Mouse (Mus musculus) heart, postnatal 0 days (tissue): Measurements from ENCODE around the gene Gm973. TPM values are rescaled to one million over a fixed set of nuclear protein-coding genes. Genes with fewer than 3 reads are reported as not detected.
"Not testable (repeated sequence)": the region's sequence is repeated elsewhere in the genome, so short reads cannot be mapped to it uniquely, and the experiment has no call there.

Source experiments
- ATAC-seq: fragments of 200-750 bp; cut with Nextera tagmentation; 2 replicates; pipeline ENCODE4 v1.8.0; 2017; ENCODE audit warnings: low read depth, moderate number of reproducible peaks, moderate library complexity; ENCODE audit not compliant: insufficient read depth
- DNase-seq: peaks from one replicate; pipeline ENCODE4 v3.0.0-alpha.2; 2016; ENCODE audit warnings: low spot score
- H3K27ac ChIP-seq: fragments of 300-500 bp; sonication (generic); 2 replicates; pipeline ENCODE4 v1.5.1; 2014; ENCODE audit warnings: low read depth, mild to moderate bottlenecking
- H3K27me3 ChIP-seq: fragments of 300-500 bp; sonication (generic); 2 replicates; pipeline ENCODE4 v1.6.1; 2014; ENCODE audit warnings: low read length, mixed read lengths; ENCODE audit not compliant: control insufficient read depth, insufficient read depth
- H3K36me3 ChIP-seq: fragments of 300-500 bp; sonication (generic); replicated peaks from 2 replicates; pipeline ENCODE4 v1.6.1; 2014; ENCODE audit warnings: low read length, mixed read lengths; ENCODE audit not compliant: control insufficient read depth, insufficient read depth
- H3K4me1 ChIP-seq: fragments of 300-500 bp; sonication (generic); 2 replicates; pipeline ENCODE4 v1.6.1; 2014; ENCODE audit warnings: antibody characterized with exemption; ENCODE audit not compliant: control insufficient read depth, insufficient read depth
- H3K4me2 ChIP-seq: fragments of 300-500 bp; sonication (generic); 2 replicates; pipeline ENCODE4 v1.6.1; 2014; ENCODE audit warnings: low read depth, mild to moderate bottlenecking, low read length, moderate library complexity
- H3K4me3 ChIP-seq: fragments of 300-500 bp; sonication (generic); 2 replicates; pipeline ENCODE4 v1.5.1; 2014; ENCODE audit warnings: low read depth, low read length
- H3K9ac ChIP-seq: fragments of 300-500 bp; sonication (generic); replicated peaks from 2 replicates; pipeline ENCODE4 v1.6.1; 2014; ENCODE audit warnings: low read depth, low read length, mixed read lengths
- H3K9me3 ChIP-seq: fragments of 300-500 bp; sonication (generic); replicated peaks from 2 replicates; pipeline ENCODE4 v1.6.1; 2016; ENCODE audit warnings: low read length; ENCODE audit not compliant: control insufficient read depth
- CTCF ChIP-seq: IDR thresholded peaks from 2 replicates; pipeline ENCODE4 v1.5.1; 2016; ENCODE audit warnings: antibody characterized with exemption, control low read depth, low read depth
- EP300 ChIP-seq: IDR thresholded peaks from 2 replicates; pipeline ENCODE4 v1.6.1; 2016; ENCODE audit warnings: antibody characterized with exemption, low read depth
- WGBS: fragments of 180-500 bp; shearing (Covaris S2); extraction: QIAGEN DNeasy Blood & Tissue Kit; methylation state at CpG from one replicate; pipeline ENCODE4 v1.1.7; 2014; 5-methylcytosine and 5-hydroxymethylcytosine counted together
- polyA plus RNA-seq: library from polyadenylated mRNA; unstranded; fragments of >200 nt; fragmentation: Nextera tagmentation; extraction: Ambion mirVana; gene quantifications from 2 replicates; pipeline ENCODE4 v1.2.1, GENCODE M21; 2015
- total RNA-seq: library from RNA; depleted of rRNA; stranded (reverse); fragments of >200 nt; gene quantifications from 2 replicates; pipeline ENCODE4 v1.2.3, GENCODE M21; 2014; ENCODE audit warnings: low replicate concordance

Gm973 gene
- total and polyA plus RNA-seq, 2 experiments from 2014 or later: 0.14 TPM; not detected in 1

GRCm38 (mm10) chr1:59636349-59636748 is 120.3 kb downstream of the Gm973 start:
- no peak overlapping the region for H3K27ac ChIP-seq
- no peak overlapping the region for H3K4me3 ChIP-seq
- DNase-seq (no peak), ATAC-seq (no peak)
- H3K36me3 ChIP-seq: peaks cover 3% of the 10 kb centered on the region; the same call in 1 of the 2 replicates
- no peaks in the 10 kb centered on the region for H3K4me1 ChIP-seq
- no peaks in the 10 kb centered on the region for H3K9me3 ChIP-seq
- no peaks in the 10 kb centered on the region for H3K27me3 ChIP-seq
- WGBS: 71% methylated on average over 1 of the region's 1 CpGs
- no peak overlapping the region for H3K4me2 ChIP-seq
- no peak for TF ChIP-seq EP300
- TF ChIP-seq CTCF: no peak
- no peak overlapping the region for H3K9ac ChIP-seq

- DNase-seq (no peak), ATAC-seq (no peak)
- H3K9me3 ChIP-seq: no peaks in the 10 kb centered on the region
- H3K4me1 ChIP-seq: no peaks in the 10 kb centered on the region
- no peak overlapping the region for H3K4me3 ChIP-seq
- TF ChIP-seq CTCF (no peak), EP300 (no peak)
- no peak overlapping the region for H3K9ac ChIP-seq
- peaks cover 17% of the 10 kb centered on the region for H3K36me3 ChIP-seq
- no peaks in the 10 kb centered on the region for H3K27me3 ChIP-seq
- H3K4me2 ChIP-seq: no peak overlapping the region
- H3K27ac ChIP-seq: no peak overlapping the region
- 77% methylated on average over 3 of the region's 3 CpGs for WGBS
Measured at GRCm38 (mm10) chr1:59638371-59638770, 122.3 kb downstream of the Gm973 start.

GRCm38 (mm10) chr1:59642488-59642887 is 126.4 kb downstream of the Gm973 start:
- no peak overlapping the region for H3K4me2 ChIP-seq
- no peak overlapping the region for H3K9ac ChIP-seq
- H3K9me3 ChIP-seq: no peaks in the 10 kb centered on the region
- ATAC-seq (no peak), DNase-seq (no peak)
- no peaks in the 10 kb centered on the region for H3K4me1 ChIP-seq
- H3K36me3 ChIP-seq: peaks cover 27% of the 10 kb centered on the region
- no peaks in the 10 kb centered on the region for H3K27me3 ChIP-seq
- 44% methylated on average over 1 of the region's 1 CpGs for WGBS
- H3K4me3 ChIP-seq: no peak overlapping the region
- no peak for TF ChIP-seq EP300
- TF ChIP-seq CTCF: no peak
- no peak overlapping the region for H3K27ac ChIP-seq

GRCm38 (mm10) chr1:59646502-59646901 is 130.4 kb downstream of the Gm973 start:
- not testable (repeated sequence) for H3K27me3 ChIP-seq, DNase-seq, H3K9ac ChIP-seq, H3K27ac ChIP-seq, H3K9me3 ChIP-seq, H3K4me3 ChIP-seq, H3K4me2 ChIP-seq, ATAC-seq, H3K4me1 ChIP-seq
- 91% methylated on average over 2 of the region's 2 CpGs for WGBS
- peaks cover 49% of the 10 kb centered on the region for H3K36me3 ChIP-seq

GRCm38 (mm10) chr1:59651201-59651819 is 135.2 kb downstream of the Gm973 start:
- H3K9ac ChIP-seq: no peak overlapping the region
- H3K4me3 ChIP-seq: no peak overlapping the region
- no peaks in the 10 kb centered on the region for H3K9me3 ChIP-seq
- no peaks in the 10 kb centered on the region for H3K4me1 ChIP-seq
- H3K4me2 ChIP-seq: no peak overlapping the region
- peaks cover 34% of the 10 kb centered on the region for H3K36me3 ChIP-seq
- ATAC-seq (no peak), DNase-seq (no peak)
- TF ChIP-seq CTCF (no peak), EP300 (no peak)
- WGBS: 84% methylated on average over 3 of the region's 3 CpGs
- no peak overlapping the region for H3K27ac ChIP-seq
- no peaks in the 10 kb centered on the region for H3K27me3 ChIP-seq

- H3K9me3 ChIP-seq: no peaks in the 10 kb centered on the region
- DNase-seq (no peak), ATAC-seq (no peak)
- peaks cover 23% of the 10 kb centered on the region for H3K36me3 ChIP-seq
- TF ChIP-seq CTCF: no peak
- no peak for TF ChIP-seq EP300
- H3K4me2 ChIP-seq: no peak overlapping the region
- H3K4me3 ChIP-seq: no peak overlapping the region
- 87% methylated on average over 3 of the region's 3 CpGs for WGBS
- no peaks in the 10 kb centered on the region for H3K4me1 ChIP-seq
- no peak overlapping the region for H3K9ac ChIP-seq
- no peaks in the 10 kb centered on the region for H3K27me3 ChIP-seq
- H3K27ac ChIP-seq: no peak overlapping the region
Measured at GRCm38 (mm10) chr1:59653243-59653911, 137.3 kb downstream of the Gm973 start.
